Mouse (Mus musculus): ENCODE measurements around the gene Cfap61.

Cfap61 gene

GRCm38 (mm10) chr2:146010816-146011215 lies 76.2 kb downstream of the Cfap61 start:
- no peak for DNase-seq (ENCODE audit: low read depth, low spot score)

DNA sequence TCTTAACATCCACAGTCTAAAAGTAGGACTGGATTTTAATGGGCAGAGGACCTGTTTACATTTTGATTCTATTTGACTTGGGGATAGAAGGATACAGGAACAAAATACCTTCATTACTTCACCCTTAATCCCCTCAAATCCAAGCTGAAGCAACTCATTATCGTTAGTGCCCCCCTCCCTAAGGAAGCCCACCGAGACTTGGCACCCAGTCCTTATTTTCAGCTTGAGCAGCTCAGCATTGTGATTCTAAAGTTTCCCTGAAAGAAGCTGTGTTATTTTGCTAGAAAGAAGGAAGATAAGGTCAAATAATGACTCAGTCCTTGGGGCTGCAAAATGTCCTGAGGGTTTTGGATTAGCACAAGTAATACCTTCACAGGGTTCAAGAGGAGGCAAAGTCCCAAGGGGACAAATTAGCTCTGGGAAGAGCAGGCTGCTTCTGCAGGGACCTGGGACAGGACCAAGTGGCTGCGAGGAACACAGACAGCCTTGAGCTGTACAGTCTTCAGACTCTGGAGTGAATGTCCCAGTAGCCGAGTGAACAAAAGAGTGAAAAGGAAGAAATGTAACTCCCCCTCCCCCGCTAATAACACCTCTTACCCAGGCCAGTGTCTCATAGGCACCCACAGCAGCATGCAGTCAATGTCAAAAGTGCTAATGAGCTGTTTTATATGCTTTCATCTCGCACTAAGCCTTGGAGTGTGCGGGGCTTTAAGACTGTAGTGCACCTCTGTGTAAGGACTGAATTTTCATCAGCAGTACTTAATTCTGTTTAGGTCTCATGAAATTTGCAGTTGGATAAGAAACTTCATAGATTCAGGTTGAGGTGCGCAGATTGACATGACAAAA lies 81.0 kb downstream of the Cfap61 start:
- DNase-seq (ENCODE audit: low read depth, low spot score), result no peak

- DNase-seq (ENCODE audit: low read depth, low spot score), result no peak
Measured at GRCm38 (mm10) chr2:146022846-146023245, 88.3 kb downstream of the Cfap61 start.

GRCm38 (mm10) chr2:146043640-146044039 lies 109.1 kb downstream of the Cfap61 start:
- no peak for DNase-seq (ENCODE audit: low read depth, low spot score)

DNA sequence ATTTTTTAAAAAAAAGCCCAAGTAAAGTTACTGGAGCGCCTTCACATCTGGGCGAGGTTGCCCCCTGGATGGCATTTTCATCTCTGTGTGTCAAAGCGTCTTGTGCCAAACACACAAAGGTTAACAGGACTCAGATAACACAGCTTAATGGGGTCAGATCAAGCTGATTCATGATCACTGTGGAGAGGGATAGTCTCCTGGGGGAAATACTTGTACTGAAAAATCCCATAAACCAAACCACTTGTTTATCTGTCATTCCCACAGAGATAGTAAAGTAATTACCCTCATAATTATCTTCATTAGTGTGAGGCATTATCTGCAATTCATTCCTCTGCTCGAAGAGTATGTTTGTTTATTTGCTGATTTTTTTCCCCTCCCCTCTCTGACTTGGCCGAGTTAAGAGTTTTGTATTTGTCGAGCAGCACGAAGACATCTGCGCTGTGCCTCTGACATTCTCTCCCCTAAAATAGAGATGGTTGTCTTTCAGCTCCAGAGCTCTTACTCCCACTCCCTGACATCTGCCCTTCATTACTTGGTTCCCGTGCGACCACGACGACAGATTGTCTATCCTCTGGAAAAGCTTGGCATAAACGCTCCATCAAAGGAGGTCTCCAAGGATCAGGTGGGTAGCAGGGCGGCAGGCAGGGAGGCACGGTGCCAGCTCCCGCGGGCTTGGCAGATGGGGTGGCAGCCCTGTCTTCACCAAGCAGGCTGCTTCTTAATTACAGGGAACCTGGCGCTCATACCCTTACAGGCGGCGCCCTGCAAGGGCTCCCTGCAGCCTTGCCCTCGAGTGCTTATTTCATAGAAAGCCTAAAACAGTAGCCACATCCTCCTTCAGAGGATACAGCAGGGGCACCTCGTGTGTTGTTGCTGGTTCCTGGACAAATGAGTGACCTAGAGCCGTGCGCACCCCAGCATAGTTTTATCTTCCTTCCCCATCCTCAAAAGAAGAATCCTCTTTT lies 110.6 kb downstream of the Cfap61 start:
- no peak for DNase-seq (ENCODE audit: low read depth, low spot score)

- no peak for DNase-seq (ENCODE audit: low read depth, low spot score)
Measured at GRCm38 (mm10) chr2:146047691-146048090, 113.1 kb downstream of the Cfap61 start.

GRCm38 (mm10) chr2:146048221-146048829 lies 113.7 kb downstream of the Cfap61 start:
- no peak for DNase-seq (ENCODE audit: low read depth, low spot score)

DNA sequence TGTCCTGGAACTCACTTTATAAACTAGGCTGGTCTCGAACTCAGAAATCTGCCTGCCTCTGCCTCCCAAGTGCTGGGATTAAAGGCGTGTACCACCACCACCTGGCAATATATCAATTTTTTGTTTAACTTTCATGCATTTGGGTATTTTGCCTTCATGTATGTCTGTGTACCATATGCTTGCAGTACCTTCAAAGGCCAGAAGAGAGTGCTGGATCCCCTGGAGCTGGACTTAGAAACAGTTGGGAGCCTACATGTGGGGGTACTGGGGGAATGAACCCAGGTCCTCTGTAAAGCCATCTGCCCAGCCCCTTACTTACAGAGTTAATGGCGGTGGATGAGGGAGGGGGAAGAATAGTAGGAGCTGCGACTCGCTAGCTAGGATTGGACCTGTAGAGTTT lies 114.8 kb downstream of the Cfap61 start:
- no peak for DNase-seq (ENCODE audit: low read depth, low spot score)

GRCm38 (mm10) chr2:146050069-146050468 lies 115.5 kb downstream of the Cfap61 start:
- DNase-seq (ENCODE audit: low read depth, low spot score), result no peak

DNA sequence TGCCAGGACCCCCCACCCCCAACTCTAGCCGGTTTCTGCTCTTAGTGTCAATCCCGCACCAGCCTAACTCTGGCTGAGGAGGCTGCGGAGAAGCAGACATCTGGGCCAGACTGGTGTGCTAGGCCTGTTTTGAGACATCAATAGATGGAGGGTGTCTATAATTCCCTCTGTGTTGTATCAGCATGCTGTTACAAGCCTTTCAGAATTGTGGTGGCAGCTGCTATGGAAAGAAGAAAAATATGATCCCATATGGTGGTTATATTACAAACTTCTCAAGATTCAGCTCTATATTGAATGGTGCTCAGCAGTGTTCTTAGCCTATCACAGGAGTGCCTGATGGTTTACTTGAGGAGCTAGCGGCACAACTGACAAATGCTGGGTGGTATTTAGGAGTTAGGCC lies 116.8 kb downstream of the Cfap61 start:
- DNase-seq (ENCODE audit: low read depth, low spot score), result no peak

DNA sequence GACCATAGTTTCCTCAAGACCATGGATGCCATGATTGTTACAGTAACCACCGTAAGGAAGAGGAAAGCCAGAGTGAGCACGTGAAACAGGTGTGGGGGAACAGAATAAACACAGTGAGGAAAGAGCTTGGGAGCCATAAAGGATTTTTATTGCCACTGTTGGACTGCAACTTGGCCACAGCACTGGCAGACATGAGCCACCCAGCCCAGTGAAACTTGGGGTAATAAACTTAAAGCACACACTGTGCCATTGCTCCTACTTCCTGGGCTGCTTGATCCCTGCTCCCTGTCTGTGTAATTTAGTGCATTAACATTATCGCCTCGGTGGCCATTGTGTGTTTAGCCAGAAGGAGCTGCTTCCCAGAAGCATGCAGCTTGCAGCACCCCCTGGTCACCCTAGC lies 122.5 kb downstream of the Cfap61 start:
- DNase-seq (ENCODE audit: low read depth, low spot score), result no peak

DNA sequence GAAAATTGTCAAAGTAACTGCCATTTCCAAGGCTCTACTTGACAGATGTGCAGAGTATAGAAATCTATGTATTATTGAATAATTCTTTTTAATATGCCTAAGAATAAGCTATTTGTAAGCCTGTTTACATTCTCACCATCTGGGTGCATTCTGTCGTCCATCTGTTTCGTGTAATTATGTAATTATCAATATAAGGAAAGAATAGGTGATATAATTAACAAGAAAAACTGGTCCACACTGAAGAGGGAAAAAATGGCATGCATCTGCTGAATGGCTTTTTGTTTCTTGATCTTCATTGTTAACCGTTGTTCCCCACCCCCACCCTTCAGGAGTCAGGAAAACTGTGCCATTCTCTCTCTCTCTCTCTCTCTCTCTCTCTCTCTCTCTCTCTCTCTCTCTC lies 124.2 kb downstream of the Cfap61 start:
- no peak for DNase-seq (ENCODE audit: low read depth, low spot score)

DNA sequence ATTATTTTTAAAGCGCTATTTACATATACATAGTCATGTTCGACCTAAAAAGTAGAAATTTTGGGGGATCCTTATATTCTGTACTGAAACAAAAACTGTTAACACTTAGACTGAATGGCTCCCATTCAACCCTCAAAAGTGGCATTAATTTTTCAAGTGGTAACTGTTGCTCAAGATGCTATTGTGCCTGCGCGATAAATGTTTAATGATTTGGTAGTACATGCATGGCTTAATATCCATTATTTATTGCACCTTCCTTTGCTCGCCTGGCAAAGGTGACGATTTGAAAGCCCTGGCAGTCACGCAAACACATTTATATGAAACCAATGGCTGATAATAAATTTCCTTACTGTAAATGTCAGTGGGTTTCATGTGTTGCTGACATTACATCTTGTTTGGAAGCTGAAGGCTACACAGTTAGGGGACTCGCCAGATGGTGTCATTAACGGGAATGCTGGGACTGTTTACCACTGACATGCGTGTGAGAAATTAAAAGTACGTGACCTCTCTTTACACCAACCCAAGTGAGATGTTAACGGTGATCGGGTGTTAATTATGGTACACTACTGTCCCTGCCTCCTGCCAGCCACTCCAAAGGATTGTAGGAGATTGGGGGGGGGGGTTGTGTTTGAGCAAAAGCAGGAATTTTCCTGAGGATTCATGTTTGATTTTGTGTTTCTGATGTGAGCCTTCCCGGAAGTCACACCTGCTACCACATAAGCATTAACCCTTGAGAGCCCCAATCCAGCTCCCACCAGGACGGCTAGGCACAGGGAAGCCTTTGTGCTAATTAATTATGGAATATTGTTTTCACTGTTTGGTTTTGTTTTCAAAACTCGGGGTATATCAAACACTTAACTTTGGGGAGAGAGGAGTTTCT lies 127.1 kb downstream of the Cfap61 start:
- no peak for DNase-seq (ENCODE audit: low read depth, low spot score)

DNA sequence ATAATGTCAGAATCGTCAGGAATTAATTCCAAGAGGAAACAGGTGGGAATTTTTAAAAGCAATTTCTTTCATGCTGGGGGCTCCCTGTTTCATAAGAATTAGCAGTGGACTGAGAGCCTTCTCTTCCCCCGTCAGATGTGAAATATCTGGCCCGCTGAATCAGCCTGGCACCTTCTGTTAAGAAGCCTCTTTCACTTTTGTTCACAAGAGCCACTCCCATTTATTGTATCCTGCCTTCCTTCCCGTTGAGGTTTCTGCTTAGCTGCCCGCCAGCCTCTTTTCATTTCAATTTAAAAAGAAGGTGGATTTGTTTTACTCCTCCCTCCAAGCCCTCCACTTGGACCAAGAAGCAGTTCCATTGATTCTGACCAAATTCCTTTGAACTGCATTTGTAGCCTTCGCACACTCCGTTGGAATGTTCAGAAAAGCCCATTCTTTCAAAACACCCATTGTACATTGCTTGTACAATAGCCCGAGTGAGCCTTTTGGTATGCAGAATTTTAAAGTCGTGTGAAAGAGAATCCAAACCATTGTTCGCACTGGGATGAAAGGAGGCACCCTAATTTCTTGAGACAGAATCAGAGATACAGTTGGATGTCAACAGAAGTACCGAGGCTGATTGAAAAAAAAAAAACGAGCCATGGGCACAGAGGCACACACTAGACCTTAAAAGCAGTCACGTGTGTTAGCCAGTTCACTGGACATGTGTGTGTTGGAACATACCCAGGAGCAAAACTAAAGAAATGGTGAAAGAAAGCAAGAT lies 127.9 kb downstream of the Cfap61 start:
- no peak for DNase-seq (ENCODE audit: low read depth, low spot score)

- no peak for DNase-seq (ENCODE audit: low read depth, low spot score)
Measured at GRCm38 (mm10) chr2:146063093-146064074, 128.8 kb downstream of the Cfap61 start.

- DNase-seq (ENCODE audit: low read depth, low spot score), result no peak
Measured at GRCm38 (mm10) chr2:146067364-146067763, 132.8 kb downstream of the Cfap61 start.

- DNase-seq (ENCODE audit: low read depth, low spot score), result no peak
Measured at GRCm38 (mm10) chr2:146073300-146073699, 138.7 kb downstream of the Cfap61 start.

DNA sequence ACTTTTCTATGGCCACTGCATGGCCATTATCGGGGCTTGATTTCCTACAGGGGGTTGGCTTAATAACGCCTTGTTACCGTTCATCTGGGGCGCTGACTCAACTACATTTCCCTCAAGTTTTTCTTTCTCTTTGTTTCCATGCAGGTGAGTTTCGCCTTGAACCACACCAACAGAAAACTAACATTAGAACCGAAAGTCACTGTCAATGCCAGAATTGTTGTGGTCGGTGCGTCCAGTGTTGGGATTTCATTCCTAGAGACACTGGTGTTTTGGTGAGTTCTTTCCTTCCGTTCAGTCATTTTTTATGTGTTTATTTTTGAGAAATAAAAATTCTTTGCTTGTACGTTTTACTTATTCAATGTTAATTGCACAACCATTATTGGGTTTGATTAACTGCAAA lies 142.5 kb downstream of the Cfap61 start:
- no peak for DNase-seq (ENCODE audit: low read depth, low spot score)

GRCm38 (mm10) chr2:146080282-146080681 lies 145.7 kb downstream of the Cfap61 start:
- DNase-seq (ENCODE audit: low read depth, low spot score), result no peak

Data from embryo, embryonic 11.5 days (tissue).